Comparison of ENCODE assay signal across 9 mouse cellular contexts in genomic region chr1:192796201-192797010, GRCm38 (mm10). TPM values are rescaled to one million over a fixed set of nuclear protein-coding genes. Genes with fewer than 3 reads are reported as not detected.
A peak's percentile ranks its signal among the peaks of the same experiment; 100 is the strongest.
DNase-seq lines count a peak whose midpoint lies in the region; ATAC-seq and TF ChIP-seq lines count a peak whose summit lies in the region.
"Had no signal": no experiment of that assay in that cellular context is flagged by ENCODE, and none has a peak within 500 bp of the region (broad histone marks: within the 10 kb centered on the region; RNA-seq: fewer than 3 reads in every experiment).

No protein-coding gene starts in this region.

- H3K4me1 ChIP-seq in lung, postnatal 0 days (ENCODE audit: insufficient read depth, low read depth, low read length), result peaks cover 11% of the 10 kb centered on the region; the same call in 1 of the 2 replicates
- H3K4me1 ChIP-seq in embryonic facial prominence, embryonic 14.5 days (ENCODE audit: control insufficient read depth, insufficient read depth, low read length), result peaks cover 69% of the 10 kb centered on the region
- peaks cover 33% of the 10 kb centered on the region for H3K4me1 ChIP-seq in neural tube, embryonic 13.5 days (replicated peaks)

- no peaks in the 10 kb centered on the region for H3K36me3 ChIP-seq in lung, postnatal 0 days (ENCODE audit: insufficient read depth, low read length)
- H3K36me3 ChIP-seq in embryonic facial prominence, embryonic 14.5 days (ENCODE audit: control insufficient read depth, insufficient read depth, low read length), result no peaks in the 10 kb centered on the region
- no peaks in the 10 kb centered on the region for H3K36me3 ChIP-seq in neural tube, embryonic 13.5 days

- H3K9ac ChIP-seq in lung, postnatal 0 days (replicated peaks; ENCODE audit: low read depth), result no peak overlapping the region
- H3K9ac ChIP-seq in embryonic facial prominence, embryonic 14.5 days (ENCODE audit: low read depth, low read length), result no peak overlapping the region
- peak overlapping the region; percentile 45; the same call in 1 of the 2 replicates for H3K9ac ChIP-seq in neural tube, embryonic 13.5 days

- H3K9me3 ChIP-seq in lung, postnatal 0 days (ENCODE audit: low read length), result no peaks in the 10 kb centered on the region
- no peaks in the 10 kb centered on the region for H3K9me3 ChIP-seq in embryonic facial prominence, embryonic 14.5 days (ENCODE audit: control insufficient read depth, low read length)
- H3K9me3 ChIP-seq in neural tube, embryonic 13.5 days, result no peaks in the 10 kb centered on the region

- H3K27ac ChIP-seq in lung, postnatal 0 days (ENCODE audit: low read length), result no peak overlapping the region
- peak overlapping the region; percentile 92 for H3K27ac ChIP-seq in embryonic facial prominence, embryonic 14.5 days (replicated peaks; ENCODE audit: low read depth, low read length)
- H3K27ac ChIP-seq in neural tube, embryonic 13.5 days (replicated peaks), result peak overlapping the region; percentile 78

- no peak for TF ChIP-seq EP300 in lung, postnatal 0 days (IDR thresholded peaks at IDR 0.05)

- H3K4me2 ChIP-seq in lung, postnatal 0 days (replicated peaks; ENCODE audit: low read depth, low read length), result no peak overlapping the region
- peak overlapping the region; percentile 16; the same call in 1 of the 2 replicates for H3K4me2 ChIP-seq in embryonic facial prominence, embryonic 14.5 days (ENCODE audit: low read depth, low read length)
- H3K4me2 ChIP-seq in neural tube, embryonic 13.5 days, result peak overlapping the region; percentile 26; the same call in 1 of the 2 replicates

- no peaks in the 10 kb centered on the region for H3K27me3 ChIP-seq in lung, postnatal 0 days (replicated peaks; ENCODE audit: insufficient read depth, low read length)
- no peaks in the 10 kb centered on the region for H3K27me3 ChIP-seq in embryonic facial prominence, embryonic 14.5 days (replicated peaks; ENCODE audit: control insufficient read depth, insufficient read depth, low read length)
- H3K27me3 ChIP-seq in neural tube, embryonic 13.5 days, result no peaks in the 10 kb centered on the region

- ATAC-seq in lung, postnatal 0 days, result no peak
- ATAC-seq in embryonic facial prominence, embryonic 14.5 days (ENCODE audit: low read depth), result peak; percentile 6; the same call in 1 of the 2 replicates
- peak; percentile 42 for ATAC-seq in neural tube, embryonic 13.5 days (ENCODE audit: low read depth)
- ATAC-seq in erythroid progenitor cell, adult 5-6 weeks (replicated peaks; ENCODE audit: low FRiP score, poor library complexity, severe bottlenecking), result no peak
- ATAC-seq: activated CD4-positive, CD25-positive, alpha-beta regulatory T cell, adult 4 months had no signal

- H3K4me3 ChIP-seq in lung, postnatal 0 days (ENCODE audit: low read depth, low read length), result no peak overlapping the region
- no peak overlapping the region for H3K4me3 ChIP-seq in embryonic facial prominence, embryonic 14.5 days (ENCODE audit: low read depth, low read length)
- H3K4me3 ChIP-seq in neural tube, embryonic 13.5 days, result no peak overlapping the region

- no peak for TF ChIP-seq CTCF in lung, postnatal 0 days (IDR thresholded peaks at IDR 0.05)

- DNase-seq in lung, postnatal 0 days (ENCODE audit: low spot score), result peak; percentile 44
- no peak for DNase-seq in lung, postnatal 36 days
- DNase-seq in embryonic facial prominence, embryonic 14.5 days (ENCODE audit: low spot score), result peak; percentile 88
- DNase-seq in hindlimb bud, embryonic 11.5 days (ENCODE audit: extremely low spot score, low read depth, low spot score), result peak; percentile 75
- no peak for DNase-seq in cerebellum, adult 11-12 months
- no peak for DNase-seq in ovary, postnatal 14 days (ENCODE audit: low spot score)

- WGBS in lung, postnatal 0 days, result 17% methylated on average over 13 of the region's 21 CpGs
- 7% methylated on average over 11 of the region's 21 CpGs for WGBS in embryonic facial prominence, embryonic 14.5 days
- 10% methylated on average over 10 of the region's 21 CpGs for whole genome bisulfite sequencing in neural tube, embryonic 13.5 days

RNA-seq across cellular contexts. Expression of gene Hhat, which starts 25.4 kb away (rescaled TPM):
- polyA plus RNA-seq in lung, postnatal 0 days (2015; fragmentation: Nextera tagmentation; extraction: Ambion mirVana), result 2.4 and 3.5 TPM in 2 replicates
- polyA plus RNA-seq in embryonic facial prominence, embryonic 14.5 days (2014; fragmentation: Nextera tagmentation; extraction: Ambion mirVana), result 9.3 and 10.4 TPM in 2 replicates
- polyA plus RNA-seq in neural tube, embryonic 13.5 days (2015; fragmentation: Nextera tagmentation; extraction: Ambion mirVana), result 4.4 and 4.6 TPM in 2 replicates
- total RNA-seq in erythroid progenitor cell, adult 5-6 weeks (2015; ENCODE audit: low replicate concordance), result not detected in 2 replicates
- total RNA-seq in erythroid progenitor cell, adult 5-6 weeks (2017; ENCODE audit: low replicate concordance), result 0.51 TPM in 1 of 2 replicates, not detected in the other

RNA-seq across cellular contexts. Expression of gene Sertad4, which starts 59.1 kb away (rescaled TPM):
- polyA plus RNA-seq in lung, postnatal 0 days (2015; fragmentation: Nextera tagmentation; extraction: Ambion mirVana), result 3.2 and 3.4 TPM in 2 replicates
- polyA plus RNA-seq in embryonic facial prominence, embryonic 14.5 days (2014; fragmentation: Nextera tagmentation; extraction: Ambion mirVana), result 49.7 and 61.7 TPM in 2 replicates
- 27.8 and 30.3 TPM in 2 replicates for polyA plus RNA-seq in neural tube, embryonic 13.5 days (2015; fragmentation: Nextera tagmentation; extraction: Ambion mirVana)
- not detected in 2 replicates for total RNA-seq in erythroid progenitor cell, adult 5-6 weeks (2015; ENCODE audit: low replicate concordance)
- total RNA-seq in erythroid progenitor cell, adult 5-6 weeks (2017; ENCODE audit: low replicate concordance), result 0.39 TPM in 1 of 2 replicates, not detected in the other
- polyA plus RNA-seq: activated CD4-positive, CD25-positive, alpha-beta regulatory T cell, adult 4 months had no signal

Comparison
In these comparisons a context has a peak if more than half of its experiments do, and no peak if none do; other contexts are left out.
1. DNase-seq: peak in lung, postnatal 0 days (single experiment), embryonic facial prominence, embryonic 14.5 days (single experiment) and hindlimb bud, embryonic 11.5 days (single experiment); none in lung, postnatal 36 days (single experiment), cerebellum, adult 11-12 months (single experiment) and ovary, postnatal 14 days (single experiment).
2. ATAC-seq: peak in embryonic facial prominence, embryonic 14.5 days (single experiment) and neural tube, embryonic 13.5 days (single experiment); none in lung, postnatal 0 days (single experiment) and erythroid progenitor cell, adult 5-6 weeks (single experiment).